Mouse (Mus musculus) testis, adult 2 months (tissue): ENCODE measurements around the gene Gdap1l1.

ENCODE experiments used
- CTCF ChIP-seq: fragments of 200-500 bp; IDR thresholded peaks from 2 replicates; pipeline ENCODE4 v1.5.1; 2012; ENCODE audit warnings: low read depth, mild to moderate bottlenecking, inconsistent platforms, low read length, moderate library complexity; ENCODE audit not compliant: control insufficient read depth, insufficient read depth, insufficient replicate concordance
- POLR2A ChIP-seq: fragments of 200-500 bp; IDR thresholded peaks from 2 replicates; pipeline ENCODE4 v1.6.1; 2012; ENCODE audit warnings: low read depth, mild to moderate bottlenecking, inconsistent platforms, low read length, moderate library complexity; ENCODE audit not compliant: control insufficient read depth

DNA sequence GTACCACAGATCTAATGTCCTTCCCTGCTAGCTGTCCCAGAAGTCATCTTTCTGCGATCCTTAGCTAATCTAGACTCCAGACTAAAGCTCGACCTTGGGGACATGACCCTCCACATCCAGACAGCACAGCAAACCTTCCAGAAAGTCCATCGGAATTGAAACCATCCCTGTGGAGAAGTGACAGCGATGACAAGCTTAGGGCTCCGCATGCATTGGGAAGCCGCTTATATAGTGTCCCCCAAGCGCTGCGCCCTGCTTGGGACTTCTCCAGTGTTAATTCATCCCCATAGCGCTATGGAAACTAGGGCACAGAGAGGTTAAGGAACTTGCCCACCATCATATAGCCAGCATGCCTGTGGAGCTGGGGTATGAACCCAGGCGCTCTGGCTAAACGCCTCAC lies 24.5 kb downstream of the Gdap1l1 start:
- TF ChIP-seq POLR2A (no peak), CTCF (no peak)
